Mouse (Mus musculus): Measurements from ENCODE around the gene Cadm3. TPM values are rescaled to one million over a fixed set of nuclear protein-coding genes. Genes with fewer than 3 reads are reported as not detected.

Cadm3 gene
- total RNA-seq (2012; rRNA removed) = 0.85 and 1.0 TPM in 2 replicates

DNA sequence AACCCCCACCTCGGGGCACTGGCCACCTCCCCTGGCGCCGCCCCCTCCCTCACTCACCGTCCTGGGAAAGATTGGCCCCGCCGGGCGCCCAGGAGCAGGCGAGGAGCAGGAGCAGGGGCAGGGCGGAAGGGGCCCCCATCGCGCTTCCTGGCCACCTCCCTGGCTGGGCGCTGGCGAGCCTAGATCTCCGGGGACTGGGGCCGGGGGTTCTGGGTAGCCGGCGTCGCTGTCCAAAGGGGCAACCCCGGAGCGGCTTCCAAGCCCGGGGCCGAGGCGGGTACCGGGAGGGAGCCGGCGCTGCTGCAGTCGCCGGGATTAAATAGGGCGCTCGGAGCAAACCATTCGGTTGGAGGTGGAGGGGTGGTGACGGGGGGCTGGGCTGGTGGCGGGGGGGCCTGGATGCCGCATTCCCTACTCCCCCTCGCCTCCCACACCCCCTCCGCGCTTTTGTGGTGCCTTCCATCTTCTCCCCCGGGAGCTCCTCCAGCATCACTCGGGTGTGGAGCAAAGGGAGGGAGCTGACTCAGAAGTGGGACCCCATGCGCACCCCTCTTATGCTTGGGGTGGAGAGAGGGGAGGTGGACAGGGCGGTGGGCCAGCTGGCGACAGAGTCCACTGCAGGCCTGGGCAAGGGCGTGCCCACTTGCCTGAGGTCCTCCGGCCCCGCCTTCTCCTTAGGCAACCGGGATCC, at the start of gene Cadm3:
Gene Cadm3, minus strand, starts transcription at position 340 of the 691 bp plus-strand sequence.
- in situ Hi-C loops (cut with MboI; ENCODE audit: low sequenced_read_pairs in 2 of 2, unreplicated experiment in 2 of 2) = no loop called here
- Histone ChIP-seq H3K9me3 (ENCODE audit: control insufficient read depth, insufficient read depth, low read depth, low read length) (no peaks in the 10 kb centered on the region), H3K9ac (ENCODE audit: insufficient read depth, low read depth, low read length, poor library complexity, severe bottlenecking) (peak within 1 kb of the TSS; percentile 21; the same call in 1 of the 2 replicates), H3K4me1 (ENCODE audit: control insufficient read depth in 2 of 2, insufficient read depth in 2 of 2, low read length in 2 of 2, poor library complexity in 1 of 2) (peaks cover 0 to 9% of the 10 kb centered on the region in 2 experiments; a peak in 2 of 4 replicates), H3K4me3 (ENCODE audit: insufficient read depth in 1 of 2, low read depth in 1 of 2, low read length in 2 of 2, poor library complexity in 1 of 2, severe bottlenecking in 1 of 2) (peak within 1 kb of the TSS; percentile 69 to 71), H3K27ac (ENCODE audit: insufficient read depth, low read depth, low read length, poor library complexity, severe bottlenecking) (no peak within 1 kb of the TSS), H3K36me3 (ENCODE audit: control insufficient read depth, insufficient read depth, low read length, poor library complexity, severe bottlenecking) (no peaks in the 10 kb centered on the region)
- TF ChIP-seq HCFC1 (IDR thresholded peaks at IDR 0.05; ENCODE audit: borderline replicate concordance, insufficient read depth, low read length) = no peak
- TF ChIP-seq ZC3H11A (IDR thresholded peaks at IDR 0.05; ENCODE audit: borderline replicate concordance, low read depth, low read length) = no peak
- no peak for TF ChIP-seq MAFK (IDR thresholded peaks at IDR 0.05; ENCODE audit: insufficient read depth, low read depth, low read length)
- TF ChIP-seq ZNF384 (IDR thresholded peaks at IDR 0.05; ENCODE audit: low read depth, low read length) = no peak
- TF ChIP-seq CHD2 (IDR thresholded peaks at IDR 0.05; ENCODE audit: low read depth, low read length) = no peak
- DNase-seq (ENCODE audit: low read depth, low spot score) = no peak

DNA sequence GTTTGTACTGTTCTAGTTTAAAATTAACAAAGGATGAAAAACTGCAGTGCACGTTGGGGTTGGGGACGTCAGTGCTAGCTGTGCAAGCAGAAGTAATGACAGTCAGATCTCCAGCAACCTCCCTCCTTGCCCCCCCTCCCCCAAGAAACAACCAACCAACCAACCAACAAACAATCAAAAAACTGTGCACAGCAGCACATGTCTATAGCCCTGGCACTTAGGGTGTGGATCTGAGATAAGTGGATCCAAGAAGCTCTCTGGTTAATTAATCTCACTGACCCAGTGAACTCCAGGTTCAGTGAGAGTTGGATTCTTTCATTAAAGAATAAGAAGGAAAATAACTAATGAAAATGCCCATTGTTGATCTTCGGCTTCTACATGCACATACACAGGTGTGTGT, 47.1 kb upstream of the Cadm3 start:
- H3K4me1 ChIP-seq (ENCODE audit: control insufficient read depth in 2 of 2, insufficient read depth in 2 of 2, low read length in 2 of 2, poor library complexity in 1 of 2) = peaks cover 2 to 4% of the 10 kb centered on the region in 2 experiments; a peak in 2 of 4 replicates
- in situ Hi-C loops (cut with MboI; ENCODE audit: low sequenced_read_pairs in 2 of 2, unreplicated experiment in 2 of 2) = no loop called here
- no peak overlapping the region for H3K4me3 ChIP-seq (ENCODE audit: insufficient read depth in 1 of 2, low read depth in 1 of 2, low read length in 2 of 2, poor library complexity in 1 of 2, severe bottlenecking in 1 of 2)
- no peak for DNase-seq (ENCODE audit: low read depth, low spot score)
- H3K9ac ChIP-seq (ENCODE audit: insufficient read depth, low read depth, low read length, poor library complexity, severe bottlenecking) = no peak overlapping the region
- H3K36me3 ChIP-seq (ENCODE audit: control insufficient read depth, insufficient read depth, low read length, poor library complexity, severe bottlenecking) = no peaks in the 10 kb centered on the region
- H3K27ac ChIP-seq (ENCODE audit: insufficient read depth, low read depth, low read length, poor library complexity, severe bottlenecking) = no peak overlapping the region
- H3K9me3 ChIP-seq (ENCODE audit: control insufficient read depth, insufficient read depth, low read depth, low read length) = no peaks in the 10 kb centered on the region
- TF ChIP-seq ZNF384 (IDR thresholded peaks at IDR 0.05; ENCODE audit: low read depth, low read length) = no peak
- TF ChIP-seq ZC3H11A (IDR thresholded peaks at IDR 0.05; ENCODE audit: borderline replicate concordance, low read depth, low read length) = no peak
- TF ChIP-seq CHD2 (IDR thresholded peaks at IDR 0.05; ENCODE audit: low read depth, low read length) = no peak

DNA sequence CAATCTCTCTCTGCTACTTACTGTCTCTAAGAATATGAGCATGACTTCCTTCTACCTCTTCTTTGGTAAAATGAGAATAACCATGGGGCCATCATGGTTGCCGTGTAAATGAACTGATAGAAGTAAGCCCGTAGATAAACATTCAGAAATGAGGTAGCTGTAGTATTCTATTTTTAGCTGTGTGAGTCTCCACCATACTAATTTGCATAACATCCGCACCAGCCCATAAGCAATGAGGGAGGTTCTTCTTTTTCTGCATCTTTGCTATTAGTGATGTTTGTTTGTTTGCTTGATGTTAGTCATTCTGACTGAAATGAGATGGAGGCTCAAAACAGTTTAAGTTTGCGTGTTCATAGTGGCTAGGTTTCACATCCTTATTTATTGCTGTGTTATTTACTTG, 44.4 kb upstream of the Cadm3 start:
- Histone ChIP-seq H3K36me3 (ENCODE audit: control insufficient read depth, insufficient read depth, low read length, poor library complexity, severe bottlenecking) (no peaks in the 10 kb centered on the region), H3K4me1 (ENCODE audit: control insufficient read depth in 2 of 2, insufficient read depth in 2 of 2, low read length in 2 of 2, poor library complexity in 1 of 2) (no peaks in the 10 kb centered on the region), H3K27ac (ENCODE audit: insufficient read depth, low read depth, low read length, poor library complexity, severe bottlenecking) (no peak overlapping the region), H3K4me3 (ENCODE audit: insufficient read depth in 1 of 2, low read depth in 1 of 2, low read length in 2 of 2, poor library complexity in 1 of 2, severe bottlenecking in 1 of 2) (no peak overlapping the region), H3K9me3 (ENCODE audit: control insufficient read depth, insufficient read depth, low read depth, low read length) (no peaks in the 10 kb centered on the region), H3K9ac (ENCODE audit: insufficient read depth, low read depth, low read length, poor library complexity, severe bottlenecking) (no peak overlapping the region)
- TF ChIP-seq HCFC1 (IDR thresholded peaks at IDR 0.05; ENCODE audit: borderline replicate concordance, insufficient read depth, low read length) (no peak), MAFK (IDR thresholded peaks at IDR 0.05; ENCODE audit: insufficient read depth, low read depth, low read length) (no peak), ZC3H11A (IDR thresholded peaks at IDR 0.05; ENCODE audit: borderline replicate concordance, low read depth, low read length) (no peak), CHD2 (IDR thresholded peaks at IDR 0.05; ENCODE audit: low read depth, low read length) (no peak), ZNF384 (IDR thresholded peaks at IDR 0.05; ENCODE audit: low read depth, low read length) (no peak)
- DNase-seq (ENCODE audit: low read depth, low spot score) = no peak
- in situ Hi-C loops (cut with MboI; ENCODE audit: low sequenced_read_pairs in 2 of 2, unreplicated experiment in 2 of 2) = no loop called here

DNA sequence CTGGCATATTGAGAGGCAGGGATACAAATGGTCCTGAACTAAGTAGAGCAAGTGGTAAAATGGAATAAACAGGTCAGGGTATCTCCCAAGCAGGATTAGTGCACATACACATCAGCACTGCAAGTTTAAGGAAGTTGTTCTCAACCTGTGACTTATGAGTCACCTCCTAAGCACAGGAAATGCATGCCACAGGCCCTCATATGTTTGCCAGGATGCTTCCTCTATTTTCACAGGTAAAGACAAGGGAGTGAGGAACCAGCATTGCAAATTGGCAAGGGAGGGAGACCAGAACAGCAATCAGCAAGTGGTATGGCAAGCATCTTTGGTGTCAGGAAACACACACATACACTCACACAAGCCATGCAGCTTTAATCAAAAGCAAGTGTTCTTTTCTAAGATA, 41.6 kb upstream of the Cadm3 start:
- H3K9me3 ChIP-seq (ENCODE audit: control insufficient read depth, insufficient read depth, low read depth, low read length) = no peaks in the 10 kb centered on the region
- no peak for TF ChIP-seq ZC3H11A (IDR thresholded peaks at IDR 0.05; ENCODE audit: borderline replicate concordance, low read depth, low read length)
- no peak for TF ChIP-seq MAFK (IDR thresholded peaks at IDR 0.05; ENCODE audit: insufficient read depth, low read depth, low read length)
- TF ChIP-seq CHD2 (IDR thresholded peaks at IDR 0.05; ENCODE audit: low read depth, low read length) = no peak
- no peak for TF ChIP-seq ZNF384 (IDR thresholded peaks at IDR 0.05; ENCODE audit: low read depth, low read length)
- no peak for TF ChIP-seq HCFC1 (IDR thresholded peaks at IDR 0.05; ENCODE audit: borderline replicate concordance, insufficient read depth, low read length)
- no peaks in the 10 kb centered on the region for H3K36me3 ChIP-seq (ENCODE audit: control insufficient read depth, insufficient read depth, low read length, poor library complexity, severe bottlenecking)
- no peak overlapping the region for H3K4me3 ChIP-seq (ENCODE audit: insufficient read depth in 1 of 2, low read depth in 1 of 2, low read length in 2 of 2, poor library complexity in 1 of 2, severe bottlenecking in 1 of 2)
- no peak overlapping the region for H3K27ac ChIP-seq (ENCODE audit: insufficient read depth, low read depth, low read length, poor library complexity, severe bottlenecking)
- no peak for DNase-seq (ENCODE audit: low read depth, low spot score)
- in situ Hi-C loops (cut with MboI; ENCODE audit: low sequenced_read_pairs in 2 of 2, unreplicated experiment in 2 of 2) = no loop called here
- H3K9ac ChIP-seq (ENCODE audit: insufficient read depth, low read depth, low read length, poor library complexity, severe bottlenecking) = no peak overlapping the region
- no peaks in the 10 kb centered on the region for H3K4me1 ChIP-seq (ENCODE audit: control insufficient read depth in 2 of 2, insufficient read depth in 2 of 2, low read length in 2 of 2, poor library complexity in 1 of 2)

All from ES-E14 (cell line).